Mouse (Mus musculus) cortical plate, adult 2 months (tissue): ENCODE results near the gene Gm10840.

Experiments used
- CTCF ChIP-seq: fragments of 200-500 bp; IDR thresholded peaks from 2 replicates; pipeline ENCODE4 v1.5.1; 2011; ENCODE audit warnings: mild to moderate bottlenecking, control low read depth, low read length; ENCODE audit not compliant: insufficient read depth; ENCODE audit errors: extremely low read depth
- POLR2A ChIP-seq: fragments of 200-500 bp; IDR thresholded peaks from 2 replicates; pipeline ENCODE4 v1.6.1; 2011; ENCODE audit warnings: mild to moderate bottlenecking, low read length, control low read depth; ENCODE audit not compliant: insufficient read depth; ENCODE audit errors: extremely low read depth

- TF ChIP-seq CTCF = no peak
- no peak for TF ChIP-seq POLR2A
Observed at GRCm38 (mm10) chr11:106162237-106162636, 1.6 kb downstream of the Gm10840 start.
